ENCODE assay signal across 8 mouse cellular contexts in genomic region chr7:45830427-45831127, GRCm38 (mm10). TPM values are rescaled to one million over a fixed set of nuclear protein-coding genes. Genes with fewer than 3 reads are reported as not detected.
DNase-seq lines count a peak whose midpoint lies in the region; ATAC-seq lines count a peak whose summit lies in the region.

Grwd1 (minus strand) TSS chr7:45830944.

- H3K9me3 ChIP-seq in heart, embryonic 14.5 days (ENCODE audit: control insufficient read depth, low read length) = no peaks in the 10 kb centered on the region
- no peaks in the 10 kb centered on the region for H3K9me3 ChIP-seq in liver, embryonic 13.5 days (replicated peaks)
- no peaks in the 10 kb centered on the region for H3K9me3 ChIP-seq in stomach, embryonic 16.5 days (replicated peaks; ENCODE audit: control insufficient read depth, low read length)

- peaks cover 8% of the 10 kb centered on the region for H3K4me1 ChIP-seq in brown adipose tissue, adult 24 weeks (ENCODE audit: control insufficient read depth, insufficient read depth, insufficient read length, low read length)
- H3K4me1 ChIP-seq in heart, embryonic 14.5 days (ENCODE audit: control insufficient read depth in 2 of 2, insufficient read depth in 2 of 2, low read length in 2 of 2) = peaks cover 3 to 20% of the 10 kb centered on the region in 2 experiments; a peak in 3 of 4 replicates
- H3K4me1 ChIP-seq in liver, embryonic 13.5 days (replicated peaks) = peaks cover 36% of the 10 kb centered on the region
- peaks cover 16% of the 10 kb centered on the region; the same call in 1 of the 2 replicates for H3K4me1 ChIP-seq in stomach, embryonic 16.5 days (ENCODE audit: control insufficient read depth, insufficient read depth, low read length)

- peaks cover 46% of the 10 kb centered on the region for H3K27me3 ChIP-seq in heart, embryonic 14.5 days (ENCODE audit: control insufficient read depth, insufficient read depth, low read length)
- peaks cover 47% of the 10 kb centered on the region for H3K27me3 ChIP-seq in liver, embryonic 13.5 days
- peaks cover 34% of the 10 kb centered on the region for H3K27me3 ChIP-seq in stomach, embryonic 16.5 days (ENCODE audit: control insufficient read depth, insufficient read depth, low read length)

- WGBS in heart, embryonic 14.5 days = under 1% methylated on average over 35 of the region's 35 CpGs
- under 1% methylated on average over 35 of the region's 35 CpGs for WGBS in liver, embryonic 13.5 days (ENCODE audit: insufficient replicate concordance)
- WGBS in stomach, embryonic 16.5 days = under 1% methylated on average over 35 of the region's 35 CpGs

- peak within 1 kb of the TSS; percentile 63 for H3K4me3 ChIP-seq in brown adipose tissue, adult 24 weeks (ENCODE audit: insufficient read depth, low read depth, low read length)
- peak within 1 kb of the TSS; percentile 68 to 82 for H3K4me3 ChIP-seq in heart, embryonic 14.5 days (ENCODE audit: control insufficient read depth in 1 of 2, insufficient read depth in 1 of 2, low read depth in 1 of 2, low read length in 2 of 2)
- peak within 1 kb of the TSS; percentile 80 for H3K4me3 ChIP-seq in liver, embryonic 13.5 days (replicated peaks)
- peak within 1 kb of the TSS; percentile 99 for H3K4me3 ChIP-seq in stomach, embryonic 16.5 days (replicated peaks; ENCODE audit: low read length)

- peak; percentile 100 for ATAC-seq in CD4-positive, CD25-positive, alpha-beta regulatory T cell, adult 4 months
- ATAC-seq in heart, embryonic 14.5 days (ENCODE audit: insufficient number of reproducible peaks, insufficient read depth, low FRiP score, low read depth) = peak; percentile 51
- peak; percentile 82 for ATAC-seq in liver, embryonic 13.5 days (ENCODE audit: low read depth)
- peak; percentile 87 for ATAC-seq in stomach, embryonic 16.5 days (ENCODE audit: insufficient read depth, low FRiP score)

- DNase-seq in fibroblast of lung, adult 2 months (ENCODE audit: low read depth) = peak; percentile 73
- DNase-seq in kidney, postnatal 14 days = peak; percentile 90
- DNase-seq in liver, embryonic 13.5 days = peak; percentile 71
- peak; percentile 91 for DNase-seq in neural tube, embryonic 10.5 days (ENCODE audit: extremely low spot score, low spot score)

- peak within 1 kb of the TSS; percentile 83 for H3K9ac ChIP-seq in heart, embryonic 14.5 days (ENCODE audit: low read length)
- peak within 1 kb of the TSS; percentile 77 for H3K9ac ChIP-seq in liver, embryonic 13.5 days
- peak within 1 kb of the TSS; percentile 86 for H3K9ac ChIP-seq in stomach, embryonic 16.5 days (ENCODE audit: low read length)

- H3K4me2 ChIP-seq in heart, embryonic 14.5 days (ENCODE audit: low read length) = peak within 1 kb of the TSS; percentile 74
- H3K4me2 ChIP-seq in liver, embryonic 13.5 days = peak within 1 kb of the TSS; percentile 81
- H3K4me2 ChIP-seq in stomach, embryonic 16.5 days (ENCODE audit: low read depth, low read length) = peak within 1 kb of the TSS; percentile 97

- peak within 1 kb of the TSS; percentile 80 for H3K27ac ChIP-seq in brown adipose tissue, adult 24 weeks (replicated peaks; ENCODE audit: low read depth, low read length)
- peak within 1 kb of the TSS; percentile 73 to 79 for H3K27ac ChIP-seq in heart, embryonic 14.5 days (replicated peaks in 1 of 2; ENCODE audit: control insufficient read depth in 1 of 2, insufficient read depth in 1 of 2, low read depth in 2 of 2, low read length in 2 of 2)
- no peak within 1 kb of the TSS for H3K27ac ChIP-seq in liver, embryonic 13.5 days
- H3K27ac ChIP-seq in stomach, embryonic 16.5 days (ENCODE audit: low read length) = peak within 1 kb of the TSS; percentile 62

- H3K36me3 ChIP-seq in heart, embryonic 14.5 days (ENCODE audit: control insufficient read depth, insufficient read depth, low read length) = peaks cover 40% of the 10 kb centered on the region
- H3K36me3 ChIP-seq in liver, embryonic 13.5 days = peaks cover 41% of the 10 kb centered on the region
- H3K36me3 ChIP-seq in stomach, embryonic 16.5 days (ENCODE audit: control insufficient read depth, insufficient read depth, low read length) = peaks cover 11% of the 10 kb centered on the region; the same call in 1 of the 2 replicates

RNA-seq across cellular contexts. Expression of gene Grwd1, which starts in this region (rescaled TPM):
- 10 to 100 TPM; 26.2 to 36.3 TPM for polyA plus RNA-seq in CD4-positive, CD25-positive, alpha-beta regulatory T cell, adult 4 months (2017; shearing (Covaris generic))
- 5.5 and 6.6 TPM in 2 replicates for polyA plus RNA-seq in brown adipose tissue, adult 24 weeks (2012; ENCODE audit: insufficient read depth, insufficient read length, missing spikeins)
- 33.5 and 36.2 TPM in 2 replicates for polyA plus RNA-seq in heart, embryonic 14.5 days (2014; fragmentation: Nextera tagmentation; extraction: Ambion mirVana)
- polyA plus RNA-seq in liver, embryonic 13.5 days (2015; fragmentation: Nextera tagmentation; extraction: Ambion mirVana) = 48.4 and 49.2 TPM in 2 replicates
- 50.3 and 53.7 TPM in 2 replicates for polyA plus RNA-seq in stomach, embryonic 16.5 days (2015; fragmentation: Nextera tagmentation; extraction: Ambion mirVana)
